Mouse (Mus musculus) intestine, embryonic 15.5 days (tissue): ENCODE results near the gene Ss18l1. TPM values are rescaled to one million over a fixed set of nuclear protein-coding genes. Genes with fewer than 3 reads are reported as not detected.
A peak's percentile ranks its signal among the peaks of the same experiment; 100 is the strongest.

Experiments
- ATAC-seq: fragments of 200-750 bp; cut with Nextera tagmentation; 2 replicates; pipeline ENCODE4 v1.8.0; 2017; ENCODE audit warnings: moderate TSS enrichment, moderate library complexity
- H3K27ac ChIP-seq: fragments of 300-500 bp; sonication (generic); 2 replicates; pipeline ENCODE4 v1.5.1; 2015; ENCODE audit warnings: mild to moderate bottlenecking, inconsistent platforms
- H3K27me3 ChIP-seq: fragments of 300-500 bp; sonication (generic); replicated peaks from 2 replicates; pipeline ENCODE4 v1.6.1; 2015; ENCODE audit warnings: inconsistent platforms
- H3K36me3 ChIP-seq: fragments of 300-500 bp; sonication (generic); 2 replicates; pipeline ENCODE4 v1.6.1; 2015; ENCODE audit warnings: inconsistent platforms
- H3K4me1 ChIP-seq: fragments of 300-500 bp; sonication (generic); replicated peaks from 2 replicates; pipeline ENCODE4 v1.6.1; 2015; ENCODE audit warnings: inconsistent platforms
- H3K4me2 ChIP-seq: fragments of 300-500 bp; sonication (generic); replicated peaks from 2 replicates; pipeline ENCODE4 v1.6.1; 2015; ENCODE audit warnings: mild to moderate bottlenecking, inconsistent platforms
- H3K4me3 ChIP-seq: fragments of 300-500 bp; sonication (generic); replicated peaks from 2 replicates; pipeline ENCODE4 v1.5.1; 2015; ENCODE audit warnings: inconsistent platforms
- H3K9ac ChIP-seq: fragments of 300-500 bp; sonication (generic); 2 replicates; pipeline ENCODE4 v1.6.1; 2015; ENCODE audit warnings: inconsistent platforms
- H3K9me3 ChIP-seq: fragments of 300-500 bp; sonication (generic); 2 replicates; pipeline ENCODE4 v1.6.1; 2016; ENCODE audit warnings: inconsistent platforms
- WGBS: fragments of 180-500 bp; shearing (Covaris S2); methylation state at CpG from one replicate; pipeline ENCODE4 v1.1.7; 2015; 5-methylcytosine and 5-hydroxymethylcytosine counted together
- polyA plus RNA-seq: library from polyadenylated mRNA; unstranded; fragments of >200 nt; fragmentation: Nextera tagmentation; extraction: Ambion mirVana; gene quantifications from 2 replicates; pipeline ENCODE4 v1.2.1, GENCODE M21; 2015

The Ss18l1 gene
- polyA plus RNA-seq, 1 experiment from 2014 or later, result 3.7 TPM

DNA sequence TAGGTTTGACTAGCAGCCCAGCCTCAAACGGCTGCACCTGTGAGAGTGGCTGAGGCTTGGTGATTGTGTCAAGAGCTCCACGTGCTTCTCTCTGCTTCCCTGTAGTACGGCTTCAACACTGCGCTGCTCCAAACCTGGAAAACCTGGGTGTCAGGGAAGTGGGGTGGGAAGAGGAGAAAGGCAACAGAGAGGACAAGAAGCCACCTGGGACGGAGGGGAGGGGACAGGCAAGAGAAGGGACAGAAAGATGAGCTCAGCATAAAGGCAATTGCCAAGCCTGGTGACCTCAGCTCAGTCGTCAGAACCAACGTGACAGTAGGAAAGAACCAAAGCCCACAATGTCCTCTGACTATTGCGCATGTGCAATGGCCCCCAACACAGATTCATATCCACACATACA is 21.4 kb upstream of the Ss18l1 start:
- Histone ChIP-seq H3K4me1 (peaks cover 22% of the 10 kb centered on the region), H3K9ac (no peak overlapping the region), H3K27ac (no peak overlapping the region), H3K36me3 (no peaks in the 10 kb centered on the region), H3K4me3 (no peak overlapping the region), H3K4me2 (no peak overlapping the region), H3K27me3 (peaks cover 15% of the 10 kb centered on the region), H3K9me3 (no peaks in the 10 kb centered on the region)
- no peak for ATAC-seq
- WGBS, result 82% methylated on average over 8 of the region's 8 CpGs

DNA sequence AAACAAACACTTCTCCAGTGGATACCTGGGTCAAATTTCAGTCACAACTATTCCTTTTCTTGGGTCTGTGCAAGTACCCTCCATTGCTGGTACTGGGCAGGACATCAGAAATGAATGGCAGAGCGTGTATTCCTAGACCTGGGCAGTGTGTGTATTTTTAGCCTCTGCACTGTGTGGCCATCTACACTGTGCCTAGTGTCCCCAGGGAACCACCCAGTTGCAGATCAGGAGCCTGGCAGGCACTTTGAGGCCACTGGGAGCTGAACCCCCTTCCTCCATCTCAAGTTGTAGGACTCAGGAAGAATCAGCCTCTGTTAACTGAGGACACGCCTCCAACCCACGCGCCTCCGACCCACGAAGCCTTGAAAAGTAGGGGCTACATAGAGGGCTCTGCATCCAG is 19.6 kb upstream of the Ss18l1 start:
- Histone ChIP-seq H3K36me3 (no peaks in the 10 kb centered on the region), H3K4me1 (peaks cover 31% of the 10 kb centered on the region), H3K4me2 (no peak overlapping the region), H3K9ac (no peak overlapping the region), H3K27ac (no peak overlapping the region), H3K4me3 (no peak overlapping the region), H3K9me3 (no peaks in the 10 kb centered on the region), H3K27me3 (peaks cover 15% of the 10 kb centered on the region)
- no peak for ATAC-seq
- WGBS, result 64% methylated on average over 6 of the region's 6 CpGs

DNA sequence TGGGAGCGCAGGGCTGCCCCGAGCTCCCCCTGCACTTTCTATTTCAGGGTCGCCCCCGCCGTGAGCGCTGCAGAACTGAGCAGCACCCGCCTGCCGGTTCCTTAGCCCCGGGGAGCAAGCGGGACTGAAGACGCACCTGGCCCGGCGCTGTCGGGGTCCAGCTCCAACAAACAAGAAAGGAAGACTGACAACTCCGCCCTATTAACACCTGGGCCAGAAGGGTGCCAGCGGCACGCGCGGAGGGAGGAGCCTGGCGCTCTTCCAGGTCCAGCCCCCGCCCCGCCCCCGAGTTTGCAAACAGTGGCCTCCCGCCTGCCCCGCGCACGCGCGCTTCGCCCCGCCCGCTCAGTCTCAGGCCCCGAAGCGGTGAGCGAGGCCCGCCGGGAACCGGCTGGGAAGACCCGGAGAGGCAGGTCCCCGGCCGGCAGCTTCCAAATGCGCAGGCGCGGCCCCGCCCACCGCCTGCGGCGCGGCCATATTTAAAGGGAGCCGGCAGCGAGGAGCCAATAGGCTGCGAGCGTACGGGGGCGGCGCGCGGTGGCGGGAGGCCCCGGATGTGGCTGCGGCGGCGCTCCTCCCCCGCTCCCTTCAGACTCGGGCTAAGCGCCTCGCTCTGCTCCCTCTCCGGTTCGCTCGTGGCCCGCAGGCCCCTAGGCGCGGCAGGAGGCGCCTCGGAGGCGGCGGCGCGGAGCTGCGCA is 17.8 kb upstream of the Ss18l1 start, which contains the start of gene Lsm14b:
Lsm14b (plus strand) TSS at position 587 of the 698 bp plus-strand sequence.
- Histone ChIP-seq H3K9me3 (no peaks in the 10 kb centered on the region), H3K27me3 (peaks cover 15% of the 10 kb centered on the region), H3K4me1 (peaks cover 28% of the 10 kb centered on the region), H3K36me3 (peaks cover 16% of the 10 kb centered on the region; the same call in 1 of the 2 replicates), H3K27ac (peak within 1 kb of the TSS; percentile 93), H3K4me2 (peak within 1 kb of the TSS; percentile 95), H3K9ac (peak within 1 kb of the TSS; percentile 80), H3K4me3 (peak within 1 kb of the TSS; percentile 94)
- ATAC-seq, result peak; percentile 97
- 0% methylated on average over 72 of the region's 80 CpGs for WGBS

DNA sequence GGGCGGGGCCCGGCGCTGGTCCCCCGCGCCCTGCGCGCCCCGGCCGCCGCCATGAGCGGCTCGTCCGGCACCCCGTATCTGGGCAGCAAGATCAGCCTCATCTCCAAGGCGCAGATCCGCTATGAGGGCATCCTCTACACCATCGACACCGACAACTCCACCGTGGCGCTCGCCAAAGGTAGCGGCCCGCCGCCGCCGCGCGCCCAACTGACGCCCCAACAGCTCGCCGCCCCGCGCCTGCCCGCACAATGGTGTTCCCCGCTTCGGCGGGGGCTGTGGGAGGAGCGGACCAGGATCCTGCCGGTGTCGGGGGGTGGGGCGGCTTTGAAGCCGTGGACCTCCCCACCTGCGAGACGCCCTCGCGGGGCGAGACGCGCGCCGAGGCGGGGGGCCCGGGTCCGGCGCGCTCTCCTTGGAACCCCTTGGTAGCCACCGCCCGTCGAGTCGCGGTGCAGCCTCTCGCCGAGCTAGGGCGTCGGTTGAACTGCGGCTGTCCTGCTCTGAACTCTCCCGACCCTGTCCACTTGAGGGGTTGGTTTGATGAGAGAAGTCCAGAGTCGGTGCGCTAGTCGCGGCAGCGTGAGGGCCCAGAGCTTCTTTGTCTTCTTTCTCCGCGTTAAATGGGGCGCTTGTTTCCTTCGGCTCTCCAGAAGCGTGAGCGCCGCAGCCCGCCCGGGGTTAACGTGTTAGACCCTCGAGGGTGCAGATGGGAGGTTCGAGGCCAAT is 17.0 kb upstream of the Ss18l1 start:
- no peaks in the 10 kb centered on the region for H3K9me3 ChIP-seq
- H3K27ac ChIP-seq, result peak overlapping the region; percentile 93
- H3K4me1 ChIP-seq, result peaks cover 25% of the 10 kb centered on the region
- H3K4me2 ChIP-seq, result peak overlapping the region; percentile 95
- H3K27me3 ChIP-seq, result peaks cover 15% of the 10 kb centered on the region
- peak overlapping the region; percentile 80 for H3K9ac ChIP-seq
- peak overlapping the region; percentile 94 for H3K4me3 ChIP-seq
- peak; percentile 35 for ATAC-seq
- peaks cover 19% of the 10 kb centered on the region; the same call in 1 of the 2 replicates for H3K36me3 ChIP-seq
- under 1% methylated on average over 84 of the region's 84 CpGs for WGBS

DNA sequence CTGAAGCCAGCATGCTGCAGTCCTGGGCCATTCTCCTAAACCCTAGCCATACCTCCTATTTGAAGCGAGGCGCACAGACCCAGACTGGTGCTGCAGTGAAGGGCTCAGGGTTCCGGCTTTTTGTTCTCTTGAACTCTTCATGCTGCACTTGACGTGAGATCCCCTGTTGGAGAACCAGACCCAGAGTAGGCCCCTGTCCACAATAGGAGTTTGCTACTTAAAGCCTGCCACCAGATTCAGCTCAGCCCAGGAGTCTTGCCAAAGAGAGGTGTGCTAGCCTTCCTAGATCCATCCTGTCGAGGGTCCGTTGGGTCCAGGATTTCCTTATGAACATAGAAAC is 16.5 kb upstream of the Ss18l1 start:
- Histone ChIP-seq H3K4me1 (peaks cover 23% of the 10 kb centered on the region), H3K9ac (peak overlapping the region; percentile 80), H3K4me2 (peak overlapping the region; percentile 95), H3K27me3 (peaks cover 15% of the 10 kb centered on the region), H3K9me3 (no peaks in the 10 kb centered on the region), H3K27ac (peak overlapping the region; percentile 93; the same call in 1 of the 2 replicates), H3K36me3 (peaks cover 22% of the 10 kb centered on the region; the same call in 1 of the 2 replicates), H3K4me3 (peak overlapping the region; percentile 94)
- 8% methylated on average over 6 of the region's 6 CpGs for WGBS
- no peak for ATAC-seq

DNA sequence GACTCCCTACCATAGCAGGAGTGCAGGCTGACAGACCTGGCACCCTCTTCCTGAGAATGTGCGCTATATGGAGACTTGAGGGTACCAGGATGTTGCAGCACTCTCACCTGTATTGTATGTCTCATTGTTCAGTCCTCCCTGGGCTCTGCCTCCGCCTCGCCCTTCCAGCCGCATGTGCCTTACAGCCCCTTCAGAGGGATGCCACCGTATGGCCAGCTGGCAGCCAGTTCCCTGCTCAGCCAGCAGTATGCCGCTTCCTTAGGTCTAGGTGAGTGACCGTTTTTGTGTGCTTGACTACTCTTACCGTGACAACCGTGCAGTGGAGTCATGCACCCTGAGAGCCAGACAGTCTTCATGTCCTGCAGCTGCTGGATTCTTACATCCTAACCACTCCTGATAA is 14.5 kb upstream of the Ss18l1 start:
- Histone ChIP-seq H3K27ac (no peak overlapping the region), H3K4me1 (peaks cover 23% of the 10 kb centered on the region), H3K4me2 (peak overlapping the region; percentile 95; the same call in 1 of the 2 replicates), H3K36me3 (peaks cover 31% of the 10 kb centered on the region), H3K9me3 (no peaks in the 10 kb centered on the region), H3K9ac (no peak overlapping the region), H3K4me3 (no peak overlapping the region), H3K27me3 (peaks cover 8% of the 10 kb centered on the region; the same call in 1 of the 2 replicates)
- ATAC-seq, result no peak
- WGBS, result 72% methylated on average over 9 of the region's 9 CpGs

DNA sequence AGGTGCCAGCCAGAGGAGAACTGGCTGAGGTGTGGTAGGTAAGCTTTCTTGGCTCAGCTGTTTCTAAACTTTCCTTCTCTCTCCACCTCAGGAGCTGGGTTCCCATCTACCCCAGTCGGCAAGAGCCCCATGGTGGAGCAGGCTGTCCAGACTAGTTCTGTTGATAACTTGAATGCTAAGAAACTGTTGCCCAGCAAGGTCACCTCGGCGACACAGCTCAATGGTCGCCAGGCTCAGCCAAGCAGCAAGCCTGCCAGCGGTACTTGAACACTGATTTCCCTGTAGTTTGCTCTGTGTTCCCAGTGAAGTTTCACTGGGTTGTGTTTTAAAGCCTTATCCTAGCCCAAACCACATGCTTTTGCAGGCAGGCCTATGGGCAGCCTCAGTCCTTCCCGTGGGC is 11.0 kb upstream of the Ss18l1 start:
- Histone ChIP-seq H3K4me2 (no peak overlapping the region), H3K9me3 (no peaks in the 10 kb centered on the region), H3K4me3 (no peak overlapping the region), H3K36me3 (peaks cover 52% of the 10 kb centered on the region), H3K27me3 (no peaks in the 10 kb centered on the region), H3K4me1 (peaks cover 18% of the 10 kb centered on the region), H3K9ac (no peak overlapping the region), H3K27ac (no peak overlapping the region)
- WGBS, result 84% methylated on average over 6 of the region's 6 CpGs
- no peak for ATAC-seq

DNA sequence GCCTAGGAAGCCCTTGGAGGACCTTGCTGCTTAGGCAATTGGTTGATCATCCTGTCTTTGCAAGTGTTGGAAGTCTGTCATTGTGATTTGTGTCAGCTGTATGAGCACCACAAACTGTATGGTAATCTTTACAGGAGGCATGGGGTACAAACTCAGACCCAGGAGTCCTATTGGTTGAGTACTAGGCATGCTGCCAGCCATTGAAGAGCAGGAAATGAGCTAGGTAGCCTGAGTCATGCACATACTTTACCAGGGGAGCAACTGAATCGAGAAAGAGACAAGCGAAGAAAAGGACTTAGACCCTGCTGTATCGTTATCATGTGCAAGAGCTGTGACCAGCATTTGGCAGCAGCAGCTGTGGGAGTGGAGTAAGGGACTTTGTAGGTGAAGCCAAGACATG is 9.4 kb upstream of the Ss18l1 start:
- no peak overlapping the region for H3K4me2 ChIP-seq
- no peak overlapping the region for H3K9ac ChIP-seq
- H3K9me3 ChIP-seq, result no peaks in the 10 kb centered on the region
- no peak overlapping the region for H3K4me3 ChIP-seq
- peaks cover 66% of the 10 kb centered on the region for H3K36me3 ChIP-seq
- no peak for ATAC-seq
- H3K27me3 ChIP-seq, result no peaks in the 10 kb centered on the region
- H3K4me1 ChIP-seq, result peaks cover 2% of the 10 kb centered on the region; the same call in 1 of the 2 replicates
- no peak overlapping the region for H3K27ac ChIP-seq
- WGBS, result 67% methylated on average over 3 of the region's 3 CpGs

DNA sequence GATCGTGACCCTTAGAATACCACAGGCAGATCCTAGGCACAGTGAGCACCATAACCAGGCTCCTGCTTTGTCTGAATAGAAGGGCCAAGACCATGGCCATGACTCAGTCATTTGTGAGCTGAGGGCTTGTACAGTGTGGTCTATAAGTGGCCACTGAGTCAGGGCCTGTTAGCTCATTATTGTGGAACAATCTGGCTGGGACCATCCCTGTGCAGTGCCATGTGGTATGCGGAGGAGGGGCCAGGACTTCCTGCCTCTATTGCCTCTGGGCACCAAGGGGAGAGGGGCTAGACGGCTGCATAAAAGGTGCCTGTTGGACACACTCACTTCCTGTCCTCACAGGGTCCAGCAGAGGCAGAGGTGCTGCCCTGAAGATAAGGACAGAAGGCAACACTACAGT is 8.4 kb upstream of the Ss18l1 start:
- Histone ChIP-seq H3K4me3 (no peak overlapping the region), H3K4me2 (no peak overlapping the region), H3K27ac (no peak overlapping the region), H3K9me3 (no peaks in the 10 kb centered on the region), H3K27me3 (no peaks in the 10 kb centered on the region), H3K9ac (no peak overlapping the region), H3K4me1 (no peaks in the 10 kb centered on the region), H3K36me3 (peaks cover 66% of the 10 kb centered on the region)
- 0 out of 2 replicates have a peak, but pooled peaks have one; percentile 16 for ATAC-seq
- 65% methylated on average over 3 of the region's 3 CpGs for WGBS

DNA sequence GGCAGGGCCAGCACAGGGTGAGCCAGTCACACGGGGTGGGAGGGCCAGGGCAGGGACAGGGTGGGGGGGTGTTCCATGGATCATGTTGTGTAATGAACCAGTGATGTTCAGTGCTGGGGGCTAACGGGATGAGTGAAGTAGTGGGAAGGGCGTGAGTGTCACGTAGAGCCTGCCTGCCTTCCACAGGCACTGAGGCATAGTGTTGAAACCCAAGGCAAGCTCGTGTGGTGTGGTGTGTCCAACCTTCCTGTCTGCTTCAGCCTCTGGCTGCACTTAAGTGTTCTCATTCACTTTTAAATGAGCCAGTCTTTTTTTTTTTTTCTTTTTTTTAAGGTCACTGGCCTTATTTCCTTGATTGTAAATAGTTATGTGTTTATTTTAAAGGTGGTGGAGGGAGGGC is 7.6 kb upstream of the Ss18l1 start:
- Histone ChIP-seq H3K4me1 (no peaks in the 10 kb centered on the region), H3K27ac (no peak overlapping the region), H3K4me3 (no peak overlapping the region), H3K4me2 (no peak overlapping the region), H3K9ac (no peak overlapping the region), H3K27me3 (no peaks in the 10 kb centered on the region), H3K36me3 (peaks cover 60% of the 10 kb centered on the region), H3K9me3 (no peaks in the 10 kb centered on the region)
- WGBS, result 60% methylated on average over 5 of the region's 5 CpGs
- no peak for ATAC-seq

DNA sequence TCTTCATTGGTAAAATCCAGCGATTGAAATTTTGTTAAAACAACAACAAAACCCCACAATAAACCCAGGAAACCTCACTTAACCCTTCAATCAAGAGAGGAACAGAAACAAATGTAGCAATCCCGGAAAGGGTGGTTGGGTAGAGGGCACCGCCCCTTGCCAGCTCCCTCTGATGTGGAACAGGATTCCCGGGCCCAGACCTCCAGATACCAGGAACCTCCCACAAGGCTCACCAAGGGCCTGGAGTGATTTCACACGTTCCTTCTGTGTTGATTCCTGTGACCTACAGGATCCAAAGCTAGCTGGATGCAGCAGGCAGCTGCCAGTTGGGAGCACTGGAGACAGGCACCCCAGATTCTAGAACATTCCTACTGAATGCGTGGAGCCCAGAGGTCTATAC is 1.9 kb upstream of the Ss18l1 start:
- ATAC-seq, result no peak
- Histone ChIP-seq H3K27me3 (no peaks in the 10 kb centered on the region), H3K36me3 (peaks cover 31% of the 10 kb centered on the region), H3K27ac (no peak overlapping the region), H3K4me3 (peak overlapping the region; percentile 99), H3K9ac (peak overlapping the region; percentile 1; the same call in 1 of the 2 replicates), H3K4me2 (peak overlapping the region; percentile 94), H3K9me3 (no peaks in the 10 kb centered on the region), H3K4me1 (peaks cover 19% of the 10 kb centered on the region)
- 40% methylated on average over 6 of the region's 6 CpGs for WGBS

DNA sequence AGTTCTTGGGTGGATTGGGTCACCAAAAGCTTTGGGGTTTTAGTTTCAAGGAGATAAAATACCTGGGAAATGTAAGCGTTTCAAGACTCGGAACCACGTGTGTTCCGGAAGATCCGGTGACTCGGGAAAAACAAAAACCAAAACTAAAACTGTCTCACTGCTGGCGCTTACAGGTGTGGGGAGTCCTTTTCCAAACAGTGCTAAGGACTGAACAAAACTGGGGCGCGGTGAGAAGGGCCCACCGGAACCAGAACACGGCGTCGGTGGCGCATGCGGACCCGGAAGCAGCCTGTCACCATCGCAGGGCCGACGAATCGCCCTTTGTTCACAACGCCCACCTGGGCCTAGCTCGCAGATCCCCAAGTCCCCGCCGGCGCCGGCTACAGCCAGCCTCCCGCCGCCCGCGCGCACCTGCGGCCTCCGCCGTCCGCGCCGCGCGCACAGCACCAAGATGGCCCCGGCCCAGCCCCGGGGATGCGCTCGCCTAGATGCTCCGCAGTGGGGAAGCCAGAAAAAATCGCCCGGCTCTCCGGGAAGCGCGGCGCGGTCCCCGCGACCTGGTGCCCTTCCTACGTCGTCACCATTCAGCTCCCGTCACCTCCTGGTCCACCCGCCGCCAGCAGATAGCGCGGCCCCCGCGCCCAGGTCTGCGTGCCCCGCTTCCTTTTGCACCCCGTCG is 593 bp upstream of the Ss18l1 start:
- Histone ChIP-seq H3K4me3 (peak overlapping the region; percentile 99), H3K4me2 (peak overlapping the region; percentile 94), H3K27ac (peak overlapping the region; percentile 90), H3K9me3 (no peaks in the 10 kb centered on the region), H3K4me1 (peaks cover 19% of the 10 kb centered on the region), H3K36me3 (peaks cover 22% of the 10 kb centered on the region), H3K9ac (peak overlapping the region; percentile 89), H3K27me3 (no peaks in the 10 kb centered on the region)
- under 1% methylated on average over 66 of the region's 66 CpGs for WGBS
- peak; percentile 67 for ATAC-seq
